Mouse (Mus musculus) heart, adult 8-10 months (tissue): ENCODE results near the gene Sit1. TPM values are rescaled to one million over a fixed set of nuclear protein-coding genes. Genes with fewer than 3 reads are reported as not detected.
A peak's percentile ranks its signal among the peaks of the same experiment; 100 is the strongest.

Experiments
- DNase-seq: peaks from one replicate; pipeline ENCODE4 v3.0.0; 2022; ENCODE audit warnings: low spot score
- total RNA-seq, 4 experiments: library from RNA; stranded (reverse); gene quantifications; 2 replicates each; pipeline ENCODE4 v1.2.4; 2022

Sit1 gene
- not detected for total RNA-seq

- DNase-seq, result no peak
These were observed at the start of gene Sit1 for GRCm38 (mm10) chr4:43483535-43484091. TSS of gene Sit1 (minus strand) at chr4:43483734.

- no peak for DNase-seq
These were observed 49.7 kb upstream of the Sit1 start for GRCm38 (mm10) chr4:43533270-43533669.

- peak; percentile 58 for DNase-seq
These were observed 47.0 kb upstream of the Sit1 start for GRCm38 (mm10) chr4:43530581-43530980.

GRCm38 (mm10) chr4:43530081-43530501 lies 46.6 kb upstream of the Sit1 start:
- no peak for DNase-seq

GRCm38 (mm10) chr4:43528487-43528886 lies 45.0 kb upstream of the Sit1 start:
- no peak for DNase-seq

- DNase-seq, result no peak
These were observed 44.3 kb upstream of the Sit1 start for GRCm38 (mm10) chr4:43527880-43528279.

GRCm38 (mm10) chr4:43519956-43520355 lies 36.4 kb upstream of the Sit1 start:
- DNase-seq, result peak; percentile 91

GRCm38 (mm10) chr4:43519551-43519950 lies 36.0 kb upstream of the Sit1 start:
- DNase-seq, result no peak

- DNase-seq, result no peak
These were observed 32.5 kb upstream of the Sit1 start for GRCm38 (mm10) chr4:43515764-43516708.

GRCm38 (mm10) chr4:43513791-43514190 lies 30.3 kb upstream of the Sit1 start:
- no peak for DNase-seq

GRCm38 (mm10) chr4:43513300-43513699 lies 29.8 kb upstream of the Sit1 start:
- no peak for DNase-seq

- no peak for DNase-seq
These were observed 29.1 kb upstream of the Sit1 start for GRCm38 (mm10) chr4:43512653-43513052.

- no peak for DNase-seq
These were observed 28.3 kb upstream of the Sit1 start for GRCm38 (mm10) chr4:43511675-43512454.

GRCm38 (mm10) chr4:43509109-43509508 lies 25.6 kb upstream of the Sit1 start:
- no peak for DNase-seq

- no peak for DNase-seq
These were observed 25.1 kb upstream of the Sit1 start for GRCm38 (mm10) chr4:43508666-43508997.

- no peak for DNase-seq
These were observed 24.6 kb upstream of the Sit1 start for GRCm38 (mm10) chr4:43507938-43508665.

GRCm38 (mm10) chr4:43506536-43507185 lies 23.1 kb upstream of the Sit1 start, which contains the start of gene Car9:
TSS of gene Car9 (plus strand) at chr4:43506966.
- no peak for DNase-seq

GRCm38 (mm10) chr4:43506074-43506473 lies 22.5 kb upstream of the Sit1 start:
- DNase-seq, result no peak

GRCm38 (mm10) chr4:43504269-43504668 lies 20.7 kb upstream of the Sit1 start:
- DNase-seq, result no peak

- DNase-seq, result no peak
These were observed 20.0 kb upstream of the Sit1 start for GRCm38 (mm10) chr4:43503506-43503905.

GRCm38 (mm10) chr4:43503041-43503440 lies 19.5 kb upstream of the Sit1 start:
- no peak for DNase-seq
